Mouse (Mus musculus): ENCODE data around the gene Atp11a.

DNA sequence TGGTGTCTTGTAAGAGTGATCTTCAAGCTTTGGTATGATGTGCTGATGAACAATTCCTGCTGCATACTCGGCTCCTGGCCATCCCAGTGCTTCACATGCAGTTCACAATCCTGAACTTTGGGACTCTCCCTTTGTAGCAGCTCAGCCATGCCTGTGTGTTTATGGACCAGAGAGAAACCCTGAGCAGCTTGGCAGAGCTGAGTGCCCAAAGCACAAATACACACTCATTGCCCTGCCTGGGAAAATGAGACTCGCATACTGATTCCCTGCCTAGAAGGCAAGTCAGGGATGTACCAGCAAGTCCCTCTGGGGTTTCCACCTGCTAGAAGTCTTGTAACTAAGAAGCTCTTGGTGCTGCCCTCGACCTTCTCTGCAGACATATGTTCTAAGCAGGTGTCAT lies 112.8 kb downstream of the Atp11a start:
- TF ChIP-seq GATA1 (IDR thresholded peaks at IDR 0.05; ENCODE audit: low read length) (no peak), TAL1 (IDR thresholded peaks at IDR 0.05; ENCODE audit: low read length) (no peak)

Measured in erythroblast, embryonic 14.5 days (primary cell).